Mouse (Mus musculus): Measurements from ENCODE around the gene Cit. TPM values are rescaled to one million over a fixed set of nuclear protein-coding genes. Genes with fewer than 3 reads are reported as not detected.

Gene Cit
- polyA plus RNA-seq, 1 experiment from 2014 or later = 30.7 TPM

- H3K4me2 ChIP-seq (ENCODE audit: low read depth, severe bottlenecking) = no peak overlapping the region
- WGBS = 91% methylated on average over 7 of the region's 7 CpGs
- no peaks in the 10 kb centered on the region for H3K9me3 ChIP-seq (ENCODE audit: control insufficient read depth, low read length)
- ATAC-seq (ENCODE audit: insufficient number of reproducible peaks, low FRiP score, low TSS enrichment, low read depth) (no peak), DNase-seq (ENCODE audit: low spot score) (no peak)
- no peak overlapping the region for H3K9ac ChIP-seq (ENCODE audit: low read length)
- H3K4me3 ChIP-seq (ENCODE audit: low read depth, low read length) = no peak overlapping the region
- H3K27me3 ChIP-seq (ENCODE audit: control insufficient read depth, insufficient read depth, low read length) = no peaks in the 10 kb centered on the region
- H3K4me1 ChIP-seq (ENCODE audit: control insufficient read depth, insufficient read depth, low read length) = no peaks in the 10 kb centered on the region
- no peak overlapping the region for H3K27ac ChIP-seq (replicated peaks; ENCODE audit: low read depth, low read length)
- H3K36me3 ChIP-seq (ENCODE audit: control insufficient read depth, insufficient read depth, low read length) = peaks cover 32% of the 10 kb centered on the region
Observed at GRCm38 (mm10) chr5:116011700-116012099, 166.6 kb downstream of the Cit start.

- Histone ChIP-seq H3K36me3 (ENCODE audit: control insufficient read depth, insufficient read depth, low read length) (peaks cover 37% of the 10 kb centered on the region), H3K4me2 (ENCODE audit: low read depth, severe bottlenecking) (no peak overlapping the region), H3K27me3 (ENCODE audit: control insufficient read depth, insufficient read depth, low read length) (no peaks in the 10 kb centered on the region), H3K27ac (replicated peaks; ENCODE audit: low read depth, low read length) (no peak overlapping the region), H3K4me1 (ENCODE audit: control insufficient read depth, insufficient read depth, low read length) (no peaks in the 10 kb centered on the region), H3K4me3 (ENCODE audit: low read depth, low read length) (no peak overlapping the region), H3K9me3 (ENCODE audit: control insufficient read depth, low read length) (no peaks in the 10 kb centered on the region), H3K9ac (ENCODE audit: low read length) (no peak overlapping the region)
- ATAC-seq (ENCODE audit: insufficient number of reproducible peaks, low FRiP score, low TSS enrichment, low read depth) (no peak), DNase-seq (ENCODE audit: low spot score) (no peak)
- WGBS = 96% methylated on average over 7 of the region's 7 CpGs
Observed at GRCm38 (mm10) chr5:116012503-116012902, 167.4 kb downstream of the Cit start.

GRCm38 (mm10) chr5:116013821-116014220, 168.7 kb downstream of the Cit start:
- no peaks in the 10 kb centered on the region for H3K4me1 ChIP-seq (ENCODE audit: control insufficient read depth, insufficient read depth, low read length)
- 88% methylated on average over 8 of the region's 8 CpGs for WGBS
- no peak overlapping the region for H3K27ac ChIP-seq (replicated peaks; ENCODE audit: low read depth, low read length)
- no peaks in the 10 kb centered on the region for H3K27me3 ChIP-seq (ENCODE audit: control insufficient read depth, insufficient read depth, low read length)
- H3K4me2 ChIP-seq (ENCODE audit: low read depth, severe bottlenecking) = no peak overlapping the region
- peaks cover 40% of the 10 kb centered on the region for H3K36me3 ChIP-seq (ENCODE audit: control insufficient read depth, insufficient read depth, low read length)
- H3K4me3 ChIP-seq (ENCODE audit: low read depth, low read length) = no peak overlapping the region
- no peak overlapping the region for H3K9ac ChIP-seq (ENCODE audit: low read length)
- DNase-seq (ENCODE audit: low spot score) (no peak), ATAC-seq (ENCODE audit: insufficient number of reproducible peaks, low FRiP score, low TSS enrichment, low read depth) (no peak)
- H3K9me3 ChIP-seq (ENCODE audit: control insufficient read depth, low read length) = no peaks in the 10 kb centered on the region

GRCm38 (mm10) chr5:116014237-116014636, 169.2 kb downstream of the Cit start:
- no peak for DNase-seq (ENCODE audit: low spot score)
- no peaks in the 10 kb centered on the region for H3K4me1 ChIP-seq (ENCODE audit: control insufficient read depth, insufficient read depth, low read length)
- peaks cover 43% of the 10 kb centered on the region for H3K36me3 ChIP-seq (ENCODE audit: control insufficient read depth, insufficient read depth, low read length)
- no peak overlapping the region for H3K27ac ChIP-seq (replicated peaks; ENCODE audit: low read depth, low read length)
- 94% methylated on average over 11 of the region's 11 CpGs for WGBS
- no peak overlapping the region for H3K4me3 ChIP-seq (ENCODE audit: low read depth, low read length)
- H3K27me3 ChIP-seq (ENCODE audit: control insufficient read depth, insufficient read depth, low read length) = no peaks in the 10 kb centered on the region
- ATAC-seq (ENCODE audit: insufficient number of reproducible peaks, low FRiP score, low TSS enrichment, low read depth) = no peak
- H3K9ac ChIP-seq (ENCODE audit: low read length) = no peak overlapping the region
- no peaks in the 10 kb centered on the region for H3K9me3 ChIP-seq (ENCODE audit: control insufficient read depth, low read length)
- H3K4me2 ChIP-seq (ENCODE audit: low read depth, severe bottlenecking) = no peak overlapping the region

GRCm38 (mm10) chr5:116016542-116016941, 171.5 kb downstream of the Cit start:
- no peak overlapping the region for H3K9ac ChIP-seq (ENCODE audit: low read length)
- DNase-seq (ENCODE audit: low spot score) (no peak), ATAC-seq (ENCODE audit: insufficient number of reproducible peaks, low FRiP score, low TSS enrichment, low read depth) (no peak)
- H3K9me3 ChIP-seq (ENCODE audit: control insufficient read depth, low read length) = no peaks in the 10 kb centered on the region
- 92% methylated on average over 5 of the region's 5 CpGs for WGBS
- H3K27ac ChIP-seq (replicated peaks; ENCODE audit: low read depth, low read length) = no peak overlapping the region
- H3K27me3 ChIP-seq (ENCODE audit: control insufficient read depth, insufficient read depth, low read length) = no peaks in the 10 kb centered on the region
- no peak overlapping the region for H3K4me3 ChIP-seq (ENCODE audit: low read depth, low read length)
- no peaks in the 10 kb centered on the region for H3K4me1 ChIP-seq (ENCODE audit: control insufficient read depth, insufficient read depth, low read length)
- H3K36me3 ChIP-seq (ENCODE audit: control insufficient read depth, insufficient read depth, low read length) = peaks cover 52% of the 10 kb centered on the region
- H3K4me2 ChIP-seq (ENCODE audit: low read depth, severe bottlenecking) = no peak overlapping the region

GRCm38 (mm10) chr5:116017391-116017790, 172.3 kb downstream of the Cit start:
- ATAC-seq (ENCODE audit: insufficient number of reproducible peaks, low FRiP score, low TSS enrichment, low read depth) = no peak
- H3K36me3 ChIP-seq (ENCODE audit: control insufficient read depth, insufficient read depth, low read length) = peaks cover 52% of the 10 kb centered on the region
- no peak overlapping the region for H3K27ac ChIP-seq (replicated peaks; ENCODE audit: low read depth, low read length)
- H3K27me3 ChIP-seq (ENCODE audit: control insufficient read depth, insufficient read depth, low read length) = no peaks in the 10 kb centered on the region
- WGBS = 93% methylated on average over 8 of the region's 8 CpGs
- no peak overlapping the region for H3K9ac ChIP-seq (ENCODE audit: low read length)
- no peak overlapping the region for H3K4me3 ChIP-seq (ENCODE audit: low read depth, low read length)
- H3K4me1 ChIP-seq (ENCODE audit: control insufficient read depth, insufficient read depth, low read length) = no peaks in the 10 kb centered on the region
- no peak for DNase-seq (ENCODE audit: low spot score)
- no peaks in the 10 kb centered on the region for H3K9me3 ChIP-seq (ENCODE audit: control insufficient read depth, low read length)
- no peak overlapping the region for H3K4me2 ChIP-seq (ENCODE audit: low read depth, severe bottlenecking)

GRCm38 (mm10) chr5:116018196-116018595, 173.1 kb downstream of the Cit start:
- H3K4me1 ChIP-seq (ENCODE audit: control insufficient read depth, insufficient read depth, low read length) = 0 out of 2 replicates have a peak, but pooled peaks cover 4% of the 10 kb centered on the region
- H3K36me3 ChIP-seq (ENCODE audit: control insufficient read depth, insufficient read depth, low read length) = peaks cover 49% of the 10 kb centered on the region
- no peak overlapping the region for H3K9ac ChIP-seq (ENCODE audit: low read length)
- 86% methylated on average over 9 of the region's 9 CpGs for WGBS
- H3K4me3 ChIP-seq (ENCODE audit: low read depth, low read length) = no peak overlapping the region
- DNase-seq (ENCODE audit: low spot score) (no peak), ATAC-seq (ENCODE audit: insufficient number of reproducible peaks, low FRiP score, low TSS enrichment, low read depth) (no peak)
- H3K27me3 ChIP-seq (ENCODE audit: control insufficient read depth, insufficient read depth, low read length) = no peaks in the 10 kb centered on the region
- H3K9me3 ChIP-seq (ENCODE audit: control insufficient read depth, low read length) = no peaks in the 10 kb centered on the region
- H3K27ac ChIP-seq (replicated peaks; ENCODE audit: low read depth, low read length) = no peak overlapping the region
- H3K4me2 ChIP-seq (ENCODE audit: low read depth, severe bottlenecking) = no peak overlapping the region

- Histone ChIP-seq H3K36me3 (ENCODE audit: control insufficient read depth, insufficient read depth, low read length) (peaks cover 48% of the 10 kb centered on the region), H3K27ac (replicated peaks; ENCODE audit: low read depth, low read length) (no peak overlapping the region)
Observed at GRCm38 (mm10) chr5:116018784-116019183, 173.7 kb downstream of the Cit start.

GRCm38 (mm10) chr5:116019371-116019770, 174.3 kb downstream of the Cit start:
- ATAC-seq (ENCODE audit: insufficient number of reproducible peaks, low FRiP score, low TSS enrichment, low read depth) (no peak), DNase-seq (ENCODE audit: low spot score) (no peak)
- H3K27ac ChIP-seq (replicated peaks; ENCODE audit: low read depth, low read length) = no peak overlapping the region
- no peak overlapping the region for H3K4me2 ChIP-seq (ENCODE audit: low read depth, severe bottlenecking)
- 64% methylated on average over 11 of the region's 11 CpGs for WGBS
- no peaks in the 10 kb centered on the region for H3K9me3 ChIP-seq (ENCODE audit: control insufficient read depth, low read length)
- H3K36me3 ChIP-seq (ENCODE audit: control insufficient read depth, insufficient read depth, low read length) = peaks cover 45% of the 10 kb centered on the region
- H3K9ac ChIP-seq (ENCODE audit: low read length) = no peak overlapping the region
- no peaks in the 10 kb centered on the region for H3K27me3 ChIP-seq (ENCODE audit: control insufficient read depth, insufficient read depth, low read length)
- H3K4me1 ChIP-seq (ENCODE audit: control insufficient read depth, insufficient read depth, low read length) = 0 out of 2 replicates have a peak, but pooled peaks cover 5% of the 10 kb centered on the region
- H3K4me3 ChIP-seq (ENCODE audit: low read depth, low read length) = no peak overlapping the region

More at GRCm38 (mm10) chr5:116018784-116019183, 173.7 kb downstream of the Cit start:
- DNase-seq (ENCODE audit: low spot score) (no peak), ATAC-seq (ENCODE audit: insufficient number of reproducible peaks, low FRiP score, low TSS enrichment, low read depth) (no peak)
- no peak overlapping the region for H3K9ac ChIP-seq (ENCODE audit: low read length)
- 91% methylated on average over 6 of the region's 6 CpGs for WGBS
- no peaks in the 10 kb centered on the region for H3K9me3 ChIP-seq (ENCODE audit: control insufficient read depth, low read length)
- H3K4me1 ChIP-seq (ENCODE audit: control insufficient read depth, insufficient read depth, low read length) = 0 out of 2 replicates have a peak, but pooled peaks cover 5% of the 10 kb centered on the region
- no peaks in the 10 kb centered on the region for H3K27me3 ChIP-seq (ENCODE audit: control insufficient read depth, insufficient read depth, low read length)
- H3K4me3 ChIP-seq (ENCODE audit: low read depth, low read length) = no peak overlapping the region
- H3K4me2 ChIP-seq (ENCODE audit: low read depth, severe bottlenecking) = no peak overlapping the region

Data from limb, embryonic 11.5 days (tissue).